ENCODE assay signal across 28 mouse cellular contexts in genomic region chr3:30833254-30833653, GRCm38 (mm10). TPM values are rescaled to one million over a fixed set of nuclear protein-coding genes. Genes with fewer than 3 reads are reported as not detected.
DNase-seq lines count a peak whose midpoint lies in the region; ATAC-seq and TF ChIP-seq lines count a peak whose summit lies in the region.
"Had no signal": no experiment of that assay in that cellular context is flagged by ENCODE, and none has a peak within 500 bp of the region (broad histone marks: within the 10 kb centered on the region; RNA-seq: fewer than 3 reads in every experiment).

No protein-coding gene starts in this region.

- no peak for DNase-seq in liver, postnatal 0 days
- no peak for DNase-seq in liver, embryonic 11.5 days (ENCODE audit: low spot score)
- DNase-seq in CH12.LX (ENCODE audit: extremely low read depth) (no peak), Patski (ENCODE audit: low read depth, low spot score) (no peak)
- DNase-seq: adrenal gland, adult 8-10 months; adrenal gland, postnatal 25 days; cerebellum, adult 11-12 months; cerebellum, adult 8-10 months; cerebellum, postnatal 10 days; cerebellum, postnatal 36 days; embryo, embryonic 11 days; gastrocnemius, adult 2 months; gastrocnemius, postnatal 14 days; heart, adult 18-20 months had no signal

- in situ Hi-C loops in CH12.LX (cut with MboI; ENCODE audit: low pct_ligation_motif_present, low pct_unique_long_range_greater_than_20kb, low sequenced_read_pairs): no loop called here
- in situ Hi-C loops in Patski (cut with MboI; ENCODE audit: low pct_unique_long_range_greater_than_20kb): no loop called here

- H3K36me3 ChIP-seq in intestine, postnatal 0 days (ENCODE audit: control insufficient read depth, insufficient read depth): no peaks in the 10 kb centered on the region
- no peaks in the 10 kb centered on the region for H3K36me3 ChIP-seq in intestine, embryonic 16.5 days (ENCODE audit: control insufficient read depth, insufficient read depth, low read length)
- no peaks in the 10 kb centered on the region for H3K36me3 ChIP-seq in liver, postnatal 0 days (replicated peaks; ENCODE audit: insufficient read depth, low read length)
- no peaks in the 10 kb centered on the region for H3K36me3 ChIP-seq in liver, embryonic 11.5 days (ENCODE audit: control insufficient read depth, insufficient read depth, low read length)
- no peaks in the 10 kb centered on the region for H3K36me3 ChIP-seq in CH12.LX (replicated peaks in 1 of 2; ENCODE audit: control insufficient read depth in 1 of 2, insufficient read depth in 1 of 2, low read length in 1 of 2)
- H3K36me3 ChIP-seq: embryonic facial prominence, embryonic 10.5 days; embryonic facial prominence, embryonic 13.5 days; forebrain, embryonic 12.5 days; forebrain, embryonic 15.5 days; G1E; heart, embryonic 10.5 days; hindbrain, embryonic 12.5 days; hindbrain, embryonic 15.5 days had no signal

- no peak for ATAC-seq in intestine, postnatal 0 days
- no peak for ATAC-seq in intestine, embryonic 16.5 days
- ATAC-seq in liver, postnatal 0 days: no peak
- ATAC-seq in liver, embryonic 11.5 days (replicated peaks; ENCODE audit: low FRiP score): no peak
- ATAC-seq in Patski: no peak
- no peak for ATAC-seq in granulocyte monocyte progenitor cell, adult 5-6 weeks (replicated peaks; ENCODE audit: poor library complexity, severe bottlenecking)
- ATAC-seq: activated CD4-positive, CD25-positive, alpha-beta regulatory T cell, adult 4 months; CD4-positive, CD25-positive, alpha-beta regulatory T cell, adult 4 months; forebrain, embryonic 15.5 days had no signal

- no peaks in the 10 kb centered on the region for H3K79me2 ChIP-seq in CH12.LX (replicated peaks; ENCODE audit: control insufficient read depth, extremely low read depth, insufficient read depth, poor library complexity, severe bottlenecking)

- no peaks in the 10 kb centered on the region for H3K27me3 ChIP-seq in intestine, postnatal 0 days (replicated peaks; ENCODE audit: control insufficient read depth, insufficient read depth, low read length)
- no peaks in the 10 kb centered on the region for H3K27me3 ChIP-seq in intestine, embryonic 16.5 days (replicated peaks; ENCODE audit: control insufficient read depth, insufficient read depth, low read length)
- H3K27me3 ChIP-seq in liver, postnatal 0 days (ENCODE audit: insufficient read depth, low read length): no peaks in the 10 kb centered on the region
- no peaks in the 10 kb centered on the region for H3K27me3 ChIP-seq in liver, embryonic 11.5 days (replicated peaks; ENCODE audit: control insufficient read depth, insufficient read depth, low read length)
- H3K27me3 ChIP-seq in CH12.LX (replicated peaks) (no peaks in the 10 kb centered on the region), Patski (peaks cover 11% of the 10 kb centered on the region)
- H3K27me3 ChIP-seq: embryonic facial prominence, embryonic 13.5 days; forebrain, embryonic 12.5 days; forebrain, embryonic 15.5 days; hindbrain, embryonic 12.5 days; hindbrain, embryonic 15.5 days had no signal

- no peak for TF ChIP-seq POLR2A in CH12.LX (IDR thresholded peaks at IDR 0.05; ENCODE audit: low read depth, low read length)

- no peak overlapping the region for H3K27ac ChIP-seq in intestine, postnatal 0 days (ENCODE audit: low read depth, low read length)
- H3K27ac ChIP-seq in intestine, embryonic 16.5 days (ENCODE audit: low read length): no peak overlapping the region
- H3K27ac ChIP-seq in liver, postnatal 0 days (ENCODE audit: low read depth): no peak overlapping the region
- no peak overlapping the region for H3K27ac ChIP-seq in liver, embryonic 11.5 days (ENCODE audit: low read depth, low read length)
- H3K27ac ChIP-seq in CH12.LX (ENCODE audit: insufficient read depth, low read depth): no peak overlapping the region
- H3K27ac ChIP-seq: embryonic facial prominence, embryonic 10.5 days; embryonic facial prominence, embryonic 13.5 days; forebrain, embryonic 12.5 days; forebrain, embryonic 15.5 days; gastrocnemius, adult 2 months; heart, embryonic 10.5 days; hindbrain, embryonic 12.5 days; hindbrain, embryonic 15.5 days had no signal

- peak; percentile 31 for TF ChIP-seq RAD21 in CH12.LX (IDR thresholded peaks at IDR 0.05; ENCODE audit: low read depth, low read length)

- no peak overlapping the region for H3K9ac ChIP-seq in intestine, postnatal 0 days (ENCODE audit: low read depth, low read length)
- H3K9ac ChIP-seq in intestine, embryonic 16.5 days (ENCODE audit: low read depth, low read length): no peak overlapping the region
- no peak overlapping the region for H3K9ac ChIP-seq in liver, postnatal 0 days (replicated peaks)
- H3K9ac ChIP-seq in liver, embryonic 11.5 days (ENCODE audit: low read depth, low read length): no peak overlapping the region
- no peak overlapping the region for H3K9ac ChIP-seq in CH12.LX (ENCODE audit: insufficient read depth, low read depth)
- H3K9ac ChIP-seq: embryonic facial prominence, embryonic 13.5 days; forebrain, embryonic 12.5 days; forebrain, embryonic 15.5 days; hindbrain, embryonic 12.5 days; hindbrain, embryonic 15.5 days had no signal

- no peak for TF ChIP-seq EP300 in liver, postnatal 0 days (IDR thresholded peaks at IDR 0.05; ENCODE audit: low read depth)
- no peak for TF ChIP-seq EP300 in CH12.LX (IDR thresholded peaks at IDR 0.05; ENCODE audit: low read length)

- H3K4me3 ChIP-seq in intestine, postnatal 0 days (ENCODE audit: low read depth, low read length): no peak overlapping the region
- no peak overlapping the region for H3K4me3 ChIP-seq in intestine, embryonic 16.5 days (ENCODE audit: low read length)
- no peak overlapping the region for H3K4me3 ChIP-seq in liver, postnatal 0 days (ENCODE audit: low read depth, low read length)
- H3K4me3 ChIP-seq in liver, embryonic 11.5 days (ENCODE audit: low read depth, low read length): no peak overlapping the region
- H3K4me3 ChIP-seq in CH12.LX (replicated peaks in 1 of 3; ENCODE audit: low read depth in 2 of 3, low read length in 2 of 3, poor library complexity in 1 of 3): no peak overlapping the region
- H3K4me3 ChIP-seq: embryonic facial prominence, embryonic 10.5 days; embryonic facial prominence, embryonic 13.5 days; erythroblast, embryonic 14.5 days; forebrain, embryonic 12.5 days; forebrain, embryonic 15.5 days; gastrocnemius, adult 2 months; heart, embryonic 10.5 days; hindbrain, embryonic 12.5 days; hindbrain, embryonic 15.5 days had no signal

- CTCF ChIA-PET in Patski (lab: Charles Lee): interaction anchor here (0.7 to 3.1 kb wide), 7 partner anchors 11 to 142 kb away, joined by 3 to 12 read pairs (median 4); no protein-coding TSS in a partner anchor

- H3K4me2 ChIP-seq in intestine, postnatal 0 days (replicated peaks; ENCODE audit: low read depth): no peak overlapping the region
- no peak overlapping the region for H3K4me2 ChIP-seq in intestine, embryonic 16.5 days (ENCODE audit: low read depth, low read length)
- no peak overlapping the region for H3K4me2 ChIP-seq in liver, postnatal 0 days (ENCODE audit: low read depth, low read length)
- H3K4me2 ChIP-seq in liver, embryonic 11.5 days: no peak overlapping the region
- H3K4me2 ChIP-seq in CH12.LX (ENCODE audit: insufficient read depth, low read depth, poor library complexity, severe bottlenecking): no peak overlapping the region
- H3K4me2 ChIP-seq: embryonic facial prominence, embryonic 13.5 days; forebrain, embryonic 12.5 days; forebrain, embryonic 15.5 days; hindbrain, embryonic 12.5 days; hindbrain, embryonic 15.5 days had no signal

- H3K4me1 ChIP-seq in intestine, postnatal 0 days (replicated peaks; ENCODE audit: control insufficient read depth, insufficient read depth, low read length): no peaks in the 10 kb centered on the region
- no peaks in the 10 kb centered on the region for H3K4me1 ChIP-seq in intestine, embryonic 16.5 days (ENCODE audit: control insufficient read depth, insufficient read depth, low read length)
- H3K4me1 ChIP-seq in liver, postnatal 0 days (ENCODE audit: insufficient read depth): no peaks in the 10 kb centered on the region
- no peaks in the 10 kb centered on the region for H3K4me1 ChIP-seq in liver, embryonic 11.5 days (replicated peaks; ENCODE audit: control insufficient read depth, insufficient read depth, low read length)
- H3K4me1 ChIP-seq in CH12.LX (ENCODE audit: control insufficient read depth in 1 of 2, insufficient read depth in 2 of 2): no peaks in the 10 kb centered on the region
- H3K4me1 ChIP-seq: embryonic facial prominence, embryonic 10.5 days; embryonic facial prominence, embryonic 13.5 days; forebrain, embryonic 12.5 days; forebrain, embryonic 15.5 days; heart, embryonic 10.5 days; hindbrain, embryonic 12.5 days; hindbrain, embryonic 15.5 days had no signal

- POLR2A ChIA-PET in Patski (lab: Charles Lee): no interaction called here

- TF ChIP-seq CTCF in intestine, postnatal 0 days (IDR thresholded peaks at IDR 0.05; ENCODE audit: low read depth): 0 out of 2 replicates have a peak, but pooled peaks have one; percentile 16
- 0 out of 2 replicates have a peak, but pooled peaks have one; percentile 2 for TF ChIP-seq CTCF in liver, postnatal 0 days (IDR thresholded peaks at IDR 0.05; ENCODE audit: low read depth)
- TF ChIP-seq CTCF in CH12.LX (conservative IDR thresholded peaks at IDR 0.05 in 1 of 2, IDR thresholded peaks at IDR 0.05 in 1 of 2; ENCODE audit: low read depth in 2 of 2, low read length in 2 of 2): peak in 1 of 2 experiments; percentile 53; a peak in 2 of 4 replicates
- peak; percentile 45 for TF ChIP-seq CTCF in Patski (IDR thresholded peaks at IDR 0.05)

- dilution Hi-C loops in CH12.LX (cut with MboI; ENCODE audit: extremely low pct_ligation_motif_present, extremely low pct_unique_long_range_greater_than_20kb, low sequenced_read_pairs): no loop called here

- H3K9me3 ChIP-seq in intestine, postnatal 0 days (ENCODE audit: control insufficient read depth): no peaks in the 10 kb centered on the region
- H3K9me3 ChIP-seq in intestine, embryonic 16.5 days (ENCODE audit: control insufficient read depth, low read length): no peaks in the 10 kb centered on the region
- H3K9me3 ChIP-seq in liver, postnatal 0 days (ENCODE audit: low read length): no peaks in the 10 kb centered on the region
- peaks cover 3% of the 10 kb centered on the region for H3K9me3 ChIP-seq in liver, embryonic 11.5 days (ENCODE audit: control insufficient read depth, low read length)
- H3K9me3 ChIP-seq in CH12.LX (replicated peaks; ENCODE audit: low read length): peaks cover 5% of the 10 kb centered on the region
- H3K9me3 ChIP-seq: embryonic facial prominence, embryonic 10.5 days; embryonic facial prominence, embryonic 13.5 days; forebrain, embryonic 12.5 days; forebrain, embryonic 15.5 days; G1E; heart, embryonic 10.5 days; hindbrain, embryonic 12.5 days; hindbrain, embryonic 15.5 days had no signal

- WGBS in intestine, postnatal 0 days: 84% methylated on average over 3 of the region's 3 CpGs
- 79% methylated on average over 3 of the region's 3 CpGs for WGBS in intestine, embryonic 16.5 days
- 75% methylated on average over 3 of the region's 3 CpGs for WGBS in liver, postnatal 0 days (ENCODE audit: insufficient replicate concordance)
- 73% methylated on average over 3 of the region's 3 CpGs for WGBS in liver, embryonic 11.5 days

RNA-seq across cellular contexts. Expression of gene Gpr160, which starts 22.5 kb away (rescaled TPM):
- polyA plus RNA-seq in intestine, postnatal 0 days (2015; fragmentation: Nextera tagmentation; extraction: Ambion mirVana): 12.8 and 14.4 TPM in 2 replicates
- polyA plus RNA-seq in intestine, embryonic 16.5 days (2015; fragmentation: Nextera tagmentation; extraction: Ambion mirVana): 12.0 and 12.8 TPM in 2 replicates
- 5.4 and 5.9 TPM in 2 replicates for polyA plus RNA-seq in liver, postnatal 0 days (2015; fragmentation: Nextera tagmentation; extraction: Ambion mirVana)
- polyA plus RNA-seq in liver, embryonic 11.5 days (2014; fragmentation: Nextera tagmentation; extraction: Ambion mirVana): 1.4 and 2.8 TPM in 2 replicates
- total RNA-seq in CH12.LX (2012; rRNA removed) (0.80 and 1.0 TPM in 2 replicates), CH12.LX (2014; rRNA removed) (0.70 and 1.2 TPM in 2 replicates)
- polyA plus RNA-seq in CH12.LX (2012; ENCODE audit: insufficient read length, low read depth) (1.1 and 1.2 TPM in 2 replicates), Patski (2021) (0.41 TPM)
- total RNA-seq in granulocyte monocyte progenitor cell, adult 5-6 weeks (2014; fragmentation: Nextera tagmentation): 62.9 and 64.4 TPM in 2 replicates
- 50.5 and 70.7 TPM in 2 replicates for total RNA-seq in granulocyte monocyte progenitor cell, adult 5-6 weeks (2017)
- polyA plus RNA-seq: G1E had no signal

RNA-seq across cellular contexts. Expression of gene Sec62, which starts 40.6 kb away (rescaled TPM):
- 111 TPM in 2 replicates for polyA plus RNA-seq in intestine, postnatal 0 days (2015; fragmentation: Nextera tagmentation; extraction: Ambion mirVana)
- polyA plus RNA-seq in intestine, embryonic 16.5 days (2015; fragmentation: Nextera tagmentation; extraction: Ambion mirVana): 56.4 and 60.1 TPM in 2 replicates
- polyA plus RNA-seq in liver, postnatal 0 days (2015; fragmentation: Nextera tagmentation; extraction: Ambion mirVana): 90.8 and 102 TPM in 2 replicates
- polyA plus RNA-seq in liver, embryonic 11.5 days (2014; fragmentation: Nextera tagmentation; extraction: Ambion mirVana): 64.8 and 73.5 TPM in 2 replicates
- total RNA-seq in CH12.LX (2012; rRNA removed): 26.2 and 28.5 TPM in 2 replicates
- 56.6 and 65.0 TPM in 2 replicates for total RNA-seq in CH12.LX (2014; rRNA removed)
- 57.6 and 64.5 TPM in 2 replicates for polyA plus RNA-seq in CH12.LX (2012; ENCODE audit: insufficient read length, low read depth)
- 149 TPM for polyA plus RNA-seq in Patski (2021)
- total RNA-seq in granulocyte monocyte progenitor cell, adult 5-6 weeks (2014; fragmentation: Nextera tagmentation): 55.9 and 87.3 TPM in 2 replicates
- 98.6 and 99.8 TPM in 2 replicates for total RNA-seq in granulocyte monocyte progenitor cell, adult 5-6 weeks (2017)
